Mouse (Mus musculus): Measurements from ENCODE around the gene Siah1b. TPM values are rescaled to one million over a fixed set of nuclear protein-coding genes. Genes with fewer than 3 reads are reported as not detected.

Gene Siah1b
- polyA plus RNA-seq, 1 experiment = 5.9 TPM

DNA sequence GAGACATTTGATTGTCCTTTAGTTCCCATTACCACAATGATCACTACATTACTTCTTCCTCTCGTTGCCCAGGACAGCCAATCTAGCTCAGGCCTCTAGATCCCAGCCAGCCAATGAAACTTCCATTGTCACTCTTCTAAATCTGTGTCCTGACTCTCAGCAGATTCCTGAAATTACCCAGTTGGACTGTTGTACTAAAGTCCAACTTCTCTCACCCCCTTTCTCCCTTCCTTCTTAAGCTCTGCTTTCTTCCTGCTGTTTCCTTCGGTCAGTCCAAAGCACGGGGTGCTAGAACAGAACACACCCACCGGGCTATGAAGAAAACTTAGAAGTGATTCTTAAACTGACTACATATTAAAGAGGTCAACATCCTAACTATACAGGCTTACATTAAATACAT, 7.3 kb downstream of the Siah1b start:
- H3K27me3 ChIP-seq (ENCODE audit: control insufficient read depth, insufficient read depth, insufficient read length) = no peaks in the 10 kb centered on the region
- H3K36me3 ChIP-seq (ENCODE audit: control insufficient read depth, insufficient read depth) = peaks cover 5% of the 10 kb centered on the region
- TF ChIP-seq POLR2A (IDR thresholded peaks at IDR 0.05; ENCODE audit: insufficient read length, low read depth) = no peak
- TF ChIP-seq CEBPB (IDR thresholded peaks at IDR 0.05; ENCODE audit: insufficient read depth, poor library complexity, severe bottlenecking) = no peak
- no peak for TF ChIP-seq SRF (IDR thresholded peaks at IDR 0.05; ENCODE audit: control insufficient read depth, insufficient read length, low read depth)
- no peak for TF ChIP-seq TCF12 (IDR thresholded peaks at IDR 0.05; ENCODE audit: insufficient read depth, poor library complexity, severe bottlenecking)
- no peak for TF ChIP-seq MAX (IDR thresholded peaks at IDR 0.05; ENCODE audit: low read depth)
- TF ChIP-seq REST (IDR thresholded peaks at IDR 0.05; ENCODE audit: insufficient read depth, insufficient read length) = no peak
- no peak for TF ChIP-seq USF1 (IDR thresholded peaks at IDR 0.05; ENCODE audit: low read depth)
- no peak overlapping the region for H3K4me3 ChIP-seq
- no peaks in the 10 kb centered on the region for H3K79me2 ChIP-seq (ENCODE audit: control insufficient read depth, insufficient read depth)
- no peak overlapping the region for H3ac ChIP-seq (ENCODE audit: control insufficient read depth, insufficient read length)
- H3K4me2 ChIP-seq (ENCODE audit: low read depth) = no peak overlapping the region

GRCm38 (mm10) chrX:164066185-164066584, 10.1 kb downstream of the Siah1b start:
- Histone ChIP-seq H3ac (ENCODE audit: control insufficient read depth, insufficient read length) (no peak overlapping the region), H3K79me2 (ENCODE audit: control insufficient read depth, insufficient read depth) (no peaks in the 10 kb centered on the region), H3K27me3 (ENCODE audit: control insufficient read depth, insufficient read depth, insufficient read length) (no peaks in the 10 kb centered on the region), H3K4me2 (ENCODE audit: low read depth) (no peak overlapping the region), H3K4me3 (no peak overlapping the region), H3K36me3 (ENCODE audit: control insufficient read depth, insufficient read depth) (peaks cover 3% of the 10 kb centered on the region)
- TF ChIP-seq CEBPB (IDR thresholded peaks at IDR 0.05; ENCODE audit: insufficient read depth, poor library complexity, severe bottlenecking) (no peak), POLR2AphosphoS2 (IDR thresholded peaks at IDR 0.05; ENCODE audit: insufficient read length, low read depth) (no peak), USF1 (IDR thresholded peaks at IDR 0.05; ENCODE audit: low read depth) (no peak), MYOD1 (IDR thresholded peaks at IDR 0.05; ENCODE audit: control insufficient read depth in 1 of 3, insufficient read length in 2 of 3, low read depth in 2 of 3) (no peak), TCF3 (IDR thresholded peaks at IDR 0.05; ENCODE audit: insufficient read length, low read depth) (no peak), SRF (IDR thresholded peaks at IDR 0.05; ENCODE audit: control insufficient read depth, insufficient read length, low read depth) (no peak), E2F4 (IDR thresholded peaks at IDR 0.05; ENCODE audit: insufficient read depth) (no peak), MAX (IDR thresholded peaks at IDR 0.05; ENCODE audit: low read depth) (no peak), REST (IDR thresholded peaks at IDR 0.05; ENCODE audit: insufficient read depth, insufficient read length) (no peak), TCF12 (IDR thresholded peaks at IDR 0.05; ENCODE audit: insufficient read depth, poor library complexity, severe bottlenecking) (no peak), POLR2A (IDR thresholded peaks at IDR 0.05; ENCODE audit: insufficient read length, low read depth) (no peak), MYOG (IDR thresholded peaks at IDR 0.05; ENCODE audit: control insufficient read depth in 1 of 3, insufficient read depth in 1 of 3, insufficient read length in 2 of 3, low read depth in 2 of 3) (no peak)

GRCm38 (mm10) chrX:164059070-164059469, 17.2 kb downstream of the Siah1b start:
- TF ChIP-seq TCF12 (IDR thresholded peaks at IDR 0.05; ENCODE audit: insufficient read depth, poor library complexity, severe bottlenecking) = no peak
- TF ChIP-seq POLR2A (IDR thresholded peaks at IDR 0.05; ENCODE audit: insufficient read length, low read depth) = no peak
- Histone ChIP-seq H3K27me3 (ENCODE audit: control insufficient read depth, insufficient read depth, insufficient read length) (no peaks in the 10 kb centered on the region), H3K36me3 (ENCODE audit: control insufficient read depth, insufficient read depth) (no peaks in the 10 kb centered on the region), H3K79me2 (ENCODE audit: control insufficient read depth, insufficient read depth) (no peaks in the 10 kb centered on the region), H3K4me3 (no peak overlapping the region), H3K4me2 (ENCODE audit: low read depth) (no peak overlapping the region), H3ac (ENCODE audit: control insufficient read depth, insufficient read length) (no peak overlapping the region)

DNA sequence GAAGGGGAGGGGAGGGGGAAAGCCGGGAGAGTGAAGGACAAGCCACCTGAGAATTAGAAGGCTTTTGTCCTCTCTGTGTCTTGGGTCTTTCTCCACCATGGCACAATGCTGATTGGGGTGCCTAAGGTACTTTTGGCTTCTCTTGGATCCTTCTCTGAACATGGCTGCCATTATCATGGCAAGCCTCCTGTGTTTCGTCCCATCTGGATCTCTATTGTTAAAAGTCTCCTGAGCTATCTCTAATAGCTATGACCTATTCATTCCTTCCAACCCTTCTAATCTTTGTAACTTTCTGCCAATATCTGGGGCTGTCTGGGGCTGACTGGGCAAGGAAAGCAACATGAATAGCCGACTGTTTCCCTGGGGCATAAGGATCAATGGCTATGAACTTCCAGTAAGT, 17.8 kb downstream of the Siah1b start:
- TF ChIP-seq MAX (IDR thresholded peaks at IDR 0.05; ENCODE audit: low read depth) = no peak
- TF ChIP-seq MYOD1 (IDR thresholded peaks at IDR 0.05; ENCODE audit: control insufficient read depth in 1 of 3, insufficient read length in 2 of 3, low read depth in 2 of 3) = no peak
- no peak for TF ChIP-seq MYOG (IDR thresholded peaks at IDR 0.05; ENCODE audit: control insufficient read depth in 1 of 3, insufficient read depth in 1 of 3, insufficient read length in 2 of 3, low read depth in 2 of 3)
- TF ChIP-seq POLR2A (IDR thresholded peaks at IDR 0.05; ENCODE audit: insufficient read length, low read depth) = no peak
- no peak for TF ChIP-seq E2F4 (IDR thresholded peaks at IDR 0.05; ENCODE audit: insufficient read depth)
- TF ChIP-seq USF1 (IDR thresholded peaks at IDR 0.05; ENCODE audit: low read depth) = no peak
- no peak for TF ChIP-seq POLR2AphosphoS2 (IDR thresholded peaks at IDR 0.05; ENCODE audit: insufficient read length, low read depth)
- TF ChIP-seq REST (IDR thresholded peaks at IDR 0.05; ENCODE audit: insufficient read depth, insufficient read length) = no peak
- no peak for TF ChIP-seq CEBPB (IDR thresholded peaks at IDR 0.05; ENCODE audit: insufficient read depth, poor library complexity, severe bottlenecking)
- no peak for TF ChIP-seq SRF (IDR thresholded peaks at IDR 0.05; ENCODE audit: control insufficient read depth, insufficient read length, low read depth)
- TF ChIP-seq TCF12 (IDR thresholded peaks at IDR 0.05; ENCODE audit: insufficient read depth, poor library complexity, severe bottlenecking) = no peak
- no peak for TF ChIP-seq TCF3 (IDR thresholded peaks at IDR 0.05; ENCODE audit: insufficient read length, low read depth)
- H3K36me3 ChIP-seq (ENCODE audit: control insufficient read depth, insufficient read depth) = no peaks in the 10 kb centered on the region
- no peaks in the 10 kb centered on the region for H3K27me3 ChIP-seq (ENCODE audit: control insufficient read depth, insufficient read depth, insufficient read length)
- no peak overlapping the region for H3K4me3 ChIP-seq
- H3K4me2 ChIP-seq (ENCODE audit: low read depth) = no peak overlapping the region
- H3ac ChIP-seq (ENCODE audit: control insufficient read depth, insufficient read length) = no peak overlapping the region
- H3K79me2 ChIP-seq (ENCODE audit: control insufficient read depth, insufficient read depth) = no peaks in the 10 kb centered on the region

- H3K27me3 ChIP-seq (ENCODE audit: control insufficient read depth, insufficient read depth, insufficient read length) = no peaks in the 10 kb centered on the region
- no peak for TF ChIP-seq POLR2A (IDR thresholded peaks at IDR 0.05; ENCODE audit: insufficient read length, low read depth)
- TF ChIP-seq USF1 (IDR thresholded peaks at IDR 0.05; ENCODE audit: low read depth) = no peak
- TF ChIP-seq CEBPB (IDR thresholded peaks at IDR 0.05; ENCODE audit: insufficient read depth, poor library complexity, severe bottlenecking) = no peak
- H3K79me2 ChIP-seq (ENCODE audit: control insufficient read depth, insufficient read depth) = no peaks in the 10 kb centered on the region
- H3K4me3 ChIP-seq = no peak overlapping the region
- no peak overlapping the region for H3ac ChIP-seq (ENCODE audit: control insufficient read depth, insufficient read length)
- no peaks in the 10 kb centered on the region for H3K36me3 ChIP-seq (ENCODE audit: control insufficient read depth, insufficient read depth)
- no peak overlapping the region for H3K4me2 ChIP-seq (ENCODE audit: low read depth)
These were observed 20.6 kb downstream of the Siah1b start for GRCm38 (mm10) chrX:164055726-164056125.
